Mouse (Mus musculus) spleen, postnatal 4 days (tissue): ENCODE results near the gene Ablim1.

Source experiments
- DNase-seq, 2 experiments: peaks; one replicate each; pipeline ENCODE4 v3.0.0; 2022; ENCODE audit warnings: low spot score in 2 of 2

The Ablim1 gene

DNA sequence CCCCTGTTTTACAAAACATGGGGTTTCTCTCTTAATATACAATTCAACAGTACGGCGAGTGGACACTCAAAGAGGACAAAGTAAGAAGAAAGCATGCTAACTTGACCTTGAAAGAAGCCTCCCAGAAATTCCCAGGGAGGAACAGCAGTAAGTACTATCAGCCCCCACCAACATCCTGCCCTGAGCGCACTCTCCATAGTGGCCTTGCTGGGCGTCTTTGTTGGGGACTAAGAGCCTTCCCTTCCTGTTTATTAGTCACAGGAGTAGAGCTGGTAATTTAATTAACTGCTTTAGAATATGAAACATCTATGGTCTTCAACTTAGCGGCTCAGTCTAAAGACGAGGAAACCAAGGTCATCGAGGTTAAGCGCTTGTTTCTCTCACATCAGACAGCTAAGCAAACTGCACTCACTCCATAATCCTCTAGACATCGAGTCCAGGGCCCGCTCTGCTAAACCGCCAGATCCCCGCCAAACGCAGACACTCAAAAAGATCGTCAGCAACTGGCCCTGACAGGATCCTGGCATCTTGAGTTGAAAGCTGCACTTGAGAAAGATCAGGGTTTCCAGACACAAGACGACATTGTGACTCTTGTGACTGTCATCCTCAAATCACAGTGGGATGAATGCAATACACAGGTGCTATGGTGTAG lies 50.3 kb downstream of the Ablim1 start:
- DNase-seq, result no peak

GRCm38 (mm10) chr19:57257801-57258200 lies 56.9 kb downstream of the Ablim1 start:
- DNase-seq, result no peak

- DNase-seq, result no peak
These were observed 58.1 kb downstream of the Ablim1 start for GRCm38 (mm10) chr19:57256666-57257065.

DNA sequence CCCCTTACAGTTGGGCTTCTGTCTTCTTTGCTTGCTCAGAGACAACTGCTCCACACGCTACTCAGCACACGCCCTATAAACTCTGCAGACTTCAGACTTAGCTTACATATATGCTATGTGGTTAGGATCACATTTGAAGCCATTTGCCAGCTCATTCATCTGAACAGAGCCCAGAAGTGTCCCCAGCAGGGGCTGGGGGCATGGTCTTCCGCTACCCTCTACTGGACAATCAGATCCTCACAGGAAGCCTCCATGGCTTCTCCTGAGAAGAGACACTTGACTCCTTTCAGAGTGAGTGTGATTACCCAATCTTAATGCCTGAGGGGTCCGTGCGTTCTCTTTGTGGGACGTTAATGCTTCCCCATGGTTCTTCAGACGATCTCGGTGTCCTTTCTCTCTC lies 59.6 kb downstream of the Ablim1 start:
- DNase-seq, result no peak

DNA sequence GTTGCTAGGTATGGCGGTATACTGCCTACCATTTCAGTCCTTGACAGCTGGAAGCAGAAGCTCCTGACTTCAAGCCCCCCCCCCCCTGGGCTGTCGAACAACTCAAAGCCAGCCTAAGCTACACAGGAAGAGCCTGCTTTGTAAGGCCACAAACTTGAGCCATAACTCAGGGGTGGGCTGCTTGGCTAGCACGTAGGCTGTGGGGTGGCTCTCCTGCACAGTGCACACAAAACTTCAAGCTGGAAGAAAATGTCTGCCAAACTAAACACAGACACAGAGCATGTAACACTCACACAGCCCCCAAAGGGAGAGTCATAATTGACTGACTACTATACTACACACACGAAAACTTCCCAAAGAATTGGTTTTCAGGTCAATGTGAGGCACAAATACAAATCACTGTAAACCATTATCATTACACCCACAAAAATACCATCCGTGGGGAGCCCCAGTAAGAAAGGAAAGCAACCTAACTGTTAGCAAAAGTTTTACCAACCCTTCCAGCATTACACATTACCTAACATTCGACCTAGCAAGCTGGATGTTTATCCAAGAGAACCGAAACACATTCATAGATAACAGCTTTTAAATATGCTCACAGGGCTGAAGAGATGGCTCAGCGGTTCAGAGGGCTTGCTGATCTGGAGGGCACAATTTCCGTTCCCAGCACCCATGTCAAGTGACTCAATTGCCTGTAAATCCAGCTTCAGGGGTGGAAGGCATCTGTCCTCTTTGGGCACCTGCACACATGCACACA lies 61.8 kb downstream of the Ablim1 start:
- no peak for DNase-seq

DNA sequence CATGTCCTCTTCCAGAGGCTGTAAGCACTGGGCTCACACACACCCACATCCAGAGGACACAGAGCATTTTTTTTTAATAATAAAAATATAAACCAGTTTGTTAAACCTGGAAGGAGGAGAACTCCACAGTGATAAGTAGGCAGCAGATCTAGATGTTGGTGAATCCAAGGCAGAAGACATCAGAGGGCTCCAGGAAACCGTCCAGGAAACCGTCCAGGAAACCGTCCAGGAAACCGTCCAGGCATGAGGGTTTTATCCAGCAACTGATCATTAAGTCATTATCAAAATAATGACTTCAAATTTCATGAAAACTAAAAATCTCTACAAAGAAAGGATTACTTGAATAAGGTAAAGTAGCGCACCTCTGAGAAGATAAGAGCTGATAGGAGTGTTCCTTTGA lies 65.9 kb downstream of the Ablim1 start:
- no peak for DNase-seq

- no peak for DNase-seq
These were observed 67.5 kb downstream of the Ablim1 start for GRCm38 (mm10) chr19:57247221-57247620.

GRCm38 (mm10) chr19:57244281-57244680 lies 70.4 kb downstream of the Ablim1 start:
- no peak for DNase-seq

DNA sequence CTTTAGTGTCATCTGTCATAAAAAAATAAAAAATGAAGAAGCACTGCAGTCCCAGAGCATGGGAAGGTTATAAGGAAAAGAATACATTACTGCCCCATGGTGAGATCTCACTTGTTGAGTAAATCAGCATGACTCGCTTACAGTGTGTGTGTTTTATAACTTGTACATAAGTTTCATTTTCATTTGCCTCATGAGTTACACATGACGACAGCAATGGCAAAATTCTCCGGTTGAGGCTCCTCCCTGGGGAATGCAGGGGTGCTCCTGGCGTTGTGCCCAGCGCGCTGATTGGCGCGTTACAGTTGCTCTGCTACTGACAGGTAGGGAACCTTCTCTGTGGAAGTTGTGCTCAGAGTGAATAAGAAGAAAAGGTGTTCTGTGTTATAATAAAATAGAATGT lies 71.1 kb downstream of the Ablim1 start:
- no peak for DNase-seq

GRCm38 (mm10) chr19:57243191-57243590 lies 71.5 kb downstream of the Ablim1 start:
- DNase-seq, result no peak

DNA sequence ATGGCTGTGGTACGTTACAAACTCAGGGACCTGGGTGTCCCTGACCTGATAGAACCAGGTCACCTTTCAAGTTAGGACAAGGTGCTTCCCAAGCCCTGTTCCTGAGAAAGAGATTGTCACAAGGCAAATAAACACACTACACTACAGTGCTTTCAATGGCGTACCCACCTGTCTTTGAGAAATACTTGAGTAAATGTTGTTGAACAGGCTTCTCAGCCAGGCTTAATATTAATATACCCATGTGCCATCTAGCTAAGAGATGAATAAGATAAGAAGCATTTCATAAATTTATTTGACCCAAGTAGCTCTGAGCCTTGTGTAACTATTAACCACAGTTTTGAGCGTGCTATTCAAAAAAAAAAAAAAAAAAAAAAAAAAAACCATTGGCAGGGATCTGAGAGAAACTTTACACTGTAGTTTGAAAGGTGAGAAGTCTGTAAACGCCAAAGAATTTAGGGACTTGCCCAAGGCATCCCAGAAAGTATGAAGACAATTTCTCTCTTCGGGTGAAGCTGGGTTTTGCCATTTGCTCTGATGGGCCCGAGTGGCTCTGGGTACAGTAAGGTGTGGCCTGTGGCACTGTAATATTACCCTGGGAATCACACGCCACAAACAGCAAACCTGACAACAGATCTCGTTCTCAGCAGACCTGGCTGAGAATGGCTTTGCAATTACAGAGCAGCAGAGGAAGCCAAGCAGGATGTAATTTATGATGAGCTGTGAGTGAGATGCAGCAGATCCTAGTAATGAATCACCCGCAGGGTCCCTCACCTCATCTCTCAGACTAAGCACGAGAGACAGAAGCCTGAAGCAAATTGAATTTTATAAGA lies 73.1 kb downstream of the Ablim1 start:
- DNase-seq, result no peak

DNA sequence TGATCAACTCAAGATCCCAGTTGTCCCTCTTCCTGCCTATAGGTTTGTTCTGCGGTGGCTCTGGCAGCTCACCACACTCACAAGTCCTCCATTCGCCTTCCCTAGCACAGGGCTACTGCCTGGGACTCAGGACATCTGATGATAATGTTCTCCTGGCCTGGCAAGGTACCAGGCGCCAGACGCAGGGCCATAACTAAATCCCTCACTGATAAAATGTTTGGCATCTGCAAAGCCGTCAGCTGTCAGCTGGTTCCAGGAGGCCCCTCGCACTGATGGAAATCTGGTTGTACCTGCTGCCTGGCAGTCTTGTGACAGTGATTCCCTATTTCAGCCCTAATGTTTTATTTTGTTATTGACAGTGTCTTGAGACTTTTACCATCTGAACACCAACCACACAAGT lies 74.5 kb downstream of the Ablim1 start:
- no peak for DNase-seq

DNA sequence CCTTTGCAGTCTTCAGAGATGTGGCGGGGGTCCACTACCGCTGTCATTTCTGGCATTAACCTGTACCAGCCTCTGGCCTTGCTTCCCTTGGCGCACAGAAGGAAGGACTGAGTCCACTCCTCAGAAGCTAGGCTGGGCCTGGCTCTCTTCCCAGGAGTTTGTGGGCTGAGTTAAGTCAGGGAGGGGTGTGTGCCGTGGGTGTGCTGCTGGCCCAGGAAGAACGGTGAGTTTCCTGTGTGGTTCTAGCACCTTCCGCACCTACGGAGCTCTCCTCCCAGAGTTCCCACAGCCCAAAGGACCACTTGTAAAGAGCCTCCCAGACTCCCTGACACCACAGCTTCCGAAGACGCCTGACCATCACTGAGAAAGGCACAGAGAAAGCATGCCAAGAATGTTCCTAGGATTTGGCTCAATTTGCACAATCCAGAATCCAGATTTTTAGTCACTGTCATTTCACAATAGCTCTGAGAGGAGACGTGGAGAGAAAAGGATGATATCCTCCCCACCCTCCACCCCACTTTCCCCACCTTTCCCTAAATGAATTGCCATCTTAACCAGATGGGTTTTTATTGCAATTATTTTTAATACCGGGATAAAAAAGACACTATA lies 75.4 kb downstream of the Ablim1 start:
- DNase-seq, result no peak

DNA sequence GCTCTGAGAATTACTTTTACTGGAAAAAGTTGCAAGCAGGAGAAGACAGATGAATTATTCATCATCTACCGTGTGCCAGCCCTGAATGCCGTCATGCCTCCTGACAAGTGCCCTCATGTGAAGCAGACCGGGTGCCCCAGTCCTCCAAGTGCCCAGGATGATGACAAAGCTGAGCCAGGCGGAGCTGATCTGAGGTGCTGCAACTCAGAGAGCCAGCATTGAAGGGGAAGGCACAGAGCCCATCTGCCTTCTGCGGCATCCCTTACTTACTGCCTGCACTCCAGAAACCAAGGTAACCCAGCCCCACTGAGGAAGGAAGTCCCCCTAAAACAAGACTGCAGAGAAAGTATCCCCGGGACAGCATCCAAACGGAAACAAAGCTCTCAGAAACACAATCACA lies 76.3 kb downstream of the Ablim1 start:
- no peak for DNase-seq

- DNase-seq, result no peak
These were observed 77.2 kb downstream of the Ablim1 start for GRCm38 (mm10) chr19:57237534-57237933.

DNA sequence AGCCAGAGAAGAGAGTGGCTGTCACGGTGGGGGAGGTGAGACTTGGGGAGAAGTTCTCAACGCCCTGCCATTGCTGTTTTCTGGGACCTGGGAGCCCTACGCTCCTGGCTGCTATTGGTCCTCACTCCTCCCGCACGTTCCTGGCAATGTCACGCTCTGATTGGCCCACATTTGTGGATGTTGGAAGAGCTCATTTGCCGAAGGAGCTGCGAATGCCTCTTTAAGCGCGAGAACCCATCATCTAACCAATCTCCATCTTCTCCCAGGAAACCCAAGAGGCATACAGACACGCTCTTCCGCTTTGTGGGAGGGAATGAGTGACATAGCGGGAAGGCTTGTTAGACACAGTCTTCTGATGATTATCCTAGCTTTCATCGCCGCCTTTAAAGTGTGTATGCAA lies 78.1 kb downstream of the Ablim1 start:
- DNase-seq, result no peak

- no peak for DNase-seq
These were observed 78.8 kb downstream of the Ablim1 start for GRCm38 (mm10) chr19:57235931-57236330.

DNA sequence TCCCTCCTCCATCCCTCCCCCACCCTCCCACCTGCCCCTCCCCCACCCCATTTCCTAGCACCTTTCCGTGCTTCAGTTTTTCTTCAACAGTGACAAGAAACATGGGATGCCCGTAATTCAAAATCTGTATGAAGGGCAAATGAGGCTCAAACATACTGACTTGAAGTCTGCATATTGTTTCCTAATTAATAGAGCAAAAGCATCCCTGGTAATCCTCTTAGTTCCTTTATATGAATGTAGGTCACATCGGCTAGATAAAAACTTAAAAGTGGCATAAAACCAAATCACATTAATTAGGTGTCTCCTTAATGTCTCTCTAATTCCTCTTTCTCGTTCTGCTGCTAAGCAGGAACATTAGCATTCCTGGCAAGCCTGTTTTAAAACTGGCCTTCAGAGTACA lies 83.7 kb downstream of the Ablim1 start:
- no peak for DNase-seq

GRCm38 (mm10) chr19:57229161-57229560 lies 85.6 kb downstream of the Ablim1 start:
- no peak for DNase-seq

- no peak for DNase-seq
These were observed 86.1 kb downstream of the Ablim1 start for GRCm38 (mm10) chr19:57228576-57228975.

DNA sequence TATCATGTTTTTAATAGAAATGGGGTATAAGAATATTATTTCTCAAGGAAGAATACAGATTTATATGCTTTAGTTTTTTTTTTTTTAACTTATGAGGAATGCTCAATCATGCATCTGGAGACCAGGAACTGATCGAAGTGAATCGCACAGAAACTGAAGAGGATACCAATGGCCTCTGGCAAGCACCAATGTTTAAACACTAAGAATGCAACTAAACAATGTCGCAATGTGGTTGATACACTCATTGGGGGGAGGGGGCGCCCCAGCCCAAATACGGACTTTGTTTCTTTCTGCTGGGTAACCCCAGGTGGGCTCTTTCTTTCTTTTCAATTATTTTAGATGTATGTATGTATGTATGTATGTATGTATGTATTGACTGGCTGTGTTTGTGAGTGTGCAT lies 90.3 kb downstream of the Ablim1 start:
- no peak for DNase-seq

DNA sequence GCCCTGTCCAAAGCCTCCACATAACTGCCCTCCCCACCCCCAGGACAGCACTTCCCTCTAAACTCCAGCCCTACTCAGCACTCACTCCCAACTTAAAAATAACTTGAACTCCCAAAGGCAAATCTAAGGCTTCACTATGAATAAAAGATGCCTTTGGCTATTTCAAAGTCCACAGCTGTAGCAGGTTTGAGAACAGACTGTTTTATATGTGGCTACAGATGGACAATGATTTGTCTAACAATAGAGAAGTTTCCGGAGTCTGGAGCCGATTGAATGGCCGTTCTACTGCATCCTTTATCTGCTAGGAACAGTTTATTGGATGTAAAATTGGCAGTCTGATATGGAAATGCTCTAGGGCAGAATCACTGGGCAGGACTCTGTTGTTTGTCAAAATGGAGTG lies 91.0 kb downstream of the Ablim1 start:
- DNase-seq, result no peak
